Mouse (Mus musculus): ENCODE results near the gene Akap9.

DNA sequence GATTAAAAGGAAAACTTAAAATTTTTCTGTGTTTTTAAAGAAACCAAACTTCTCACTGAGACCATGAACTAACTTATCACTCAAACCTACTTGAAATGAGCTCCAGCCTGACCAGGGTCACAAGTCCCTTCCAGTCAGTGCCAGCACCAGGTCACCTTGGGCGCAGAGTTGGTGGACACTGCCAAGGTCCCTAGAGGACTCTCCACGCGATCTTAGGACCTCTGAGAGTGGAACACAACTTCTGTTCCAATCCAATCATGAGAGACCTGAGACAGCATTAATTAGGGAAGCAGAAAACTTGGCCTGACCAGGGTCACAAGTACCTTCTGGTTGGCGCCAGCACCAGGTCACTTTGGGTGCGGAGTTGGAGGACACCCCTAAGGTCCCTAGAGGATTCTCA lies 166.6 kb downstream of the Akap9 start:
- no peak for TF ChIP-seq FLI1 (IDR thresholded peaks at IDR 0.05; ENCODE audit: low read length)
- TF ChIP-seq GATA1 (IDR thresholded peaks at IDR 0.05; ENCODE audit: borderline replicate concordance, low read length): no peak

All from megakaryocyte, embryonic 14.5 days (primary cell).